Mouse (Mus musculus): Measurements from ENCODE around the gene Dact1.

DNA sequence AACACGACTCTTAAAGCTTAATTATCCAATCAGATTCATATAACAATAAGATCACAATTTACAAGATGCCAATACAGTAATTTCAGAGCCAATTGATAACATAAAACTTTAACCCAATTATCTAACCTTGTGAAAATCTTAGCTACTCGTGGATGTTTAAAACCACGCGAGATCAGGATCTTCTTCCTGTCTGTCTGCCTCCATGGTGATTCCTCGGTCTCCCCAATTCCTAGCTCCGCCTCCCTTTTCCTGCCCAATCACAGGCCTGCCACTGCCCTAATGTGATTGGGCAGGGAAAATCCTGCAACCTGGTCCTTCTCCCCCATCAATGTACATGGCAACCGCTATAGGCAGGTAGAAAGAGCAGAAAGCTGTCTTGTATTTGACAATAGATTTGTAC lies 40.3 kb upstream of the Dact1 start:
- TF ChIP-seq GATA1 (IDR thresholded peaks at IDR 0.05; ENCODE audit: low read length): no peak
- TF ChIP-seq TAL1 (IDR thresholded peaks at IDR 0.05; ENCODE audit: low read length): no peak
